Mouse (Mus musculus) erythroid progenitor cell, adult 5-6 weeks (primary cell): Measurements from ENCODE around the gene Vash1. TPM values are rescaled to one million over a fixed set of nuclear protein-coding genes. Genes with fewer than 3 reads are reported as not detected.

Experiments used
- ATAC-seq: replicated peaks from 2 replicates; pipeline ENCODE4 v1.8.0; 2016; ENCODE audit warnings: moderate number of reproducible peaks, mild to moderate bottlenecking, moderate TSS enrichment, inconsistent platforms; ENCODE audit not compliant: poor library complexity, low FRiP score, severe bottlenecking
- total RNA-seq, 2 experiments: library from RNA; stranded (forward) in 1 of 2; stranded (reverse) in 1 of 2; fragments of 150-400 nt in 1 of 2; fragments of 186-747, 209-891 nt in 1 of 2; gene quantifications; 2 replicates each; pipeline versions ENCODE4 v1.2.3 to v1.2.4; 2015 to 2017; ENCODE audit warnings: low replicate concordance in 2 of 2

The Vash1 gene
- total RNA-seq (2015; ENCODE audit: low replicate concordance) (not detected in 2 replicates), total RNA-seq (2017; ENCODE audit: low replicate concordance) (not detected in 2 replicates)

- ATAC-seq, result no peak
Observed at GRCm38 (mm10) chr12:86678591-86679545, at the start of gene Vash1. Gene Vash1 (plus strand): TSS chr12:86678700.

- ATAC-seq, result no peak
Observed at GRCm38 (mm10) chr12:86628783-86629172, 49.7 kb upstream of the Vash1 start.

- ATAC-seq, result no peak
Observed at GRCm38 (mm10) chr12:86641763-86642162, 36.7 kb upstream of the Vash1 start.

- ATAC-seq, result no peak
Observed at GRCm38 (mm10) chr12:86644512-86645273, 33.8 kb upstream of the Vash1 start.

GRCm38 (mm10) chr12:86645494-86645893 lies 33.0 kb upstream of the Vash1 start:
- no peak for ATAC-seq

- ATAC-seq, result no peak
Observed at GRCm38 (mm10) chr12:86646831-86647230, 31.7 kb upstream of the Vash1 start.

GRCm38 (mm10) chr12:86647279-86647678 lies 31.2 kb upstream of the Vash1 start:
- no peak for ATAC-seq

- no peak for ATAC-seq
Observed at GRCm38 (mm10) chr12:86647736-86648135, 30.8 kb upstream of the Vash1 start.

- ATAC-seq, result no peak
Observed at GRCm38 (mm10) chr12:86648489-86648888, 30.0 kb upstream of the Vash1 start.

- no peak for ATAC-seq
Observed at GRCm38 (mm10) chr12:86651301-86651860, 27.1 kb upstream of the Vash1 start.

GRCm38 (mm10) chr12:86652570-86653041 lies 25.9 kb upstream of the Vash1 start:
- ATAC-seq, result no peak

GRCm38 (mm10) chr12:86659447-86659968 lies 19.0 kb upstream of the Vash1 start:
- ATAC-seq, result no peak

- ATAC-seq, result no peak
Observed at GRCm38 (mm10) chr12:86660466-86660865, 18.0 kb upstream of the Vash1 start.

- no peak for ATAC-seq
Observed at GRCm38 (mm10) chr12:86665656-86666055, 12.8 kb upstream of the Vash1 start.

- no peak for ATAC-seq
Observed at GRCm38 (mm10) chr12:86668404-86668803, 10.1 kb upstream of the Vash1 start.

GRCm38 (mm10) chr12:86672105-86672504 lies 6.4 kb upstream of the Vash1 start:
- ATAC-seq, result no peak

- no peak for ATAC-seq
Observed at GRCm38 (mm10) chr12:86672507-86672906, 6.0 kb upstream of the Vash1 start.

- ATAC-seq, result no peak
Observed at GRCm38 (mm10) chr12:86679546-86679930, 1.0 kb downstream of the Vash1 start.

GRCm38 (mm10) chr12:86679991-86680491 lies 1.5 kb downstream of the Vash1 start:
- no peak for ATAC-seq
